Mouse (Mus musculus) urinary bladder, postnatal 25 days (tissue): ENCODE data around the gene Aldh3b2.

Experiments
- DNase-seq: peaks from one replicate; pipeline ENCODE4 v3.0.0; 2022; ENCODE audit warnings: low spot score

Aldh3b2 gene

GRCm38 (mm10) chr19:3972229-3972628 is at the start of gene Aldh3b2:
Gene Aldh3b2 (plus strand): TSS chr19:3972328.
- DNase-seq = peak; percentile 65

DNA sequence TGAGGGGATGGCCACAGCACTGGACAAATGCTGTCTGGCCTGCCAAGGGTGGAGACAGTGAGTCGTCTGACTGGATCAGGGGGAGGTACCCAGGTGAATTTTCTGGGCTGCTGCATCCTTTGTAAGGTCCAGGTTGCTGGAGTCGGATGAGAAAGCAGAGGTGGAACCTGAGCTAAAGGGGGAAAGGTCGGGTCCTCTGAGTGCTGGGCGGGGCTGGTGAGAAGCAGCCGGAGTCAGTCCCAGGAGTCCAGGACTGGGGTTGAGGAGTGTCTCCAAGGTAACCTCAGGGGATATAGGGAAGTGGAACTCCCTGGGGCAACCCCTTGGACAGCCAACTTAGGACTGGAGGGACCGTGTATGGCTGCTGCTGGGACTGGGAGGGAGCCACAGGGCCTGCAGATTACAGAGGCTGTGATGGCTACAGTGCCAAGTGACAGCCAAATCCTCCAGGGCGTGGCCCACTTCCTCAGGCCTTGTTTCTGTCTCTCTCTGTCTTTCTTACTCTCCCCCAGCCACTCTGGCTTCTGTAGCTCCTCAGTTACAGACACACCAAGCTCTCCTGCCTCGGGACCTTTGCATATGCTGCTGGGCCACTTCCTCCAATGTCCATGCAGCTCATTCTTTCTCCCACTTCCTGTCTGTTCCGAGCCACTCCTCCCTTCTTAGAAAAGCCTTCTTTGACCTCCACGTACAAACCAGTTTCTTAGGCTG is 49.3 kb upstream of the Aldh3b2 start:
- no peak for DNase-seq

DNA sequence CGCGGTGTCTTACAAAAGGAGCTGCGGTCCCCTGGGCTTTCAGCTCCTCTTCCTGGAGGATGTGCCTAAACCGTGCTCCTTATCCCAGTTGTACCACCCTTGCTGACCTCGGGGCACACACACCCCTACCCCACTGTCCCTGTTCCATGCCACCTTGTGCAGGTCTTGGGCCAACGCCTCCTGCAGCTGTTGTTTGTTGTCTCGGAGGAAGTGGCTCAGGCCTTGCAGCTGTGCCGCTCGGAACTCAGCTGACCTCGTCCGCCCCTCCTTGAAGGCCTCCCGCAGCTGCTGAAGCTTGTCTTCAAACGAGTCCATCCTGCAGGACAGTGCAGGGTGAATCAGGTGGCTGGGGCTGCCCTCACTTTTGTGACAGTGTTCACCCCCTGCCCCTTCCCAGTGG is 48.5 kb upstream of the Aldh3b2 start:
- DNase-seq = no peak

DNA sequence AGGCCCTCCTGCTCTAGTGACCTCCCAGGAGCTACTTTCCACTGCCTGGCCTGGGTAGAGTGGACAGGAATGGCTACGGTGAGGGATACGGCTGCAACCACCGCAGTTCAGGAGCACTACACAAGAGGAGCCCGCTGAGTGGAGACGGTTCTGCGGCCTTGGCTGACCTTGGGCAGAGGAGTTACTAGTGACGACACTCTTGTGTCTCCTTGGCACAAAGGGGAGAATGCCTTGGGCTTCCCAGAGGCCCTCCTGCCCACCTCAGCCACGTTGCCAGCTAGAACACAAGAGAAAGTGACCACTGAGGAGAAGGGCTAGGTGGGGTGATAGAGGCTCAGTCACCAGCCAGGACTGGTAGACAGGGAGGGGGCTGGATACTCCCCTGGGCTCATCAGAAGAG is 47.9 kb upstream of the Aldh3b2 start:
- no peak for DNase-seq

- DNase-seq = no peak
Measured at GRCm38 (mm10) chr19:3924868-3925267, 47.3 kb upstream of the Aldh3b2 start.

- no peak for DNase-seq
Measured at GRCm38 (mm10) chr19:3925859-3926258, 46.3 kb upstream of the Aldh3b2 start.

DNA sequence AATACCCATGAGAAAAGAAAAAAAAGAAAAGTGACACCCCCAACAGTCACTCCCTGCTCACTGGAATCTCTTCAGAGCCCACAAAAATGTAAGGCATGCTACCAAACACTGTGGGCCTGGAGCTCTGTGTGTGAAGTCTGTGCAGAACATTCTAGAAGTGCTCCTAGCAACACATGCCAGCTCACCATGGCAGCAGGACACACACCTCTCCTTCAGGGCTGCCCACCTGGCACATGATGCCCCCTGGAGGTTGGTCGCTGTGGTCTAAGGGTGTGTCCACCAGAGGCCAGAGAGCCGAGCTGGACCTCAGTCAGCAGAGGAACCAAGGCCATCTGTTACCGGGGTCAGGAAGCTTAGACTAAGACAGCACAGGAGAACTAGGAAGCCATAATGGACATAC is 45.8 kb upstream of the Aldh3b2 start:
- no peak for DNase-seq

GRCm38 (mm10) chr19:3926685-3927084 is 45.4 kb upstream of the Aldh3b2 start:
- no peak for DNase-seq

DNA sequence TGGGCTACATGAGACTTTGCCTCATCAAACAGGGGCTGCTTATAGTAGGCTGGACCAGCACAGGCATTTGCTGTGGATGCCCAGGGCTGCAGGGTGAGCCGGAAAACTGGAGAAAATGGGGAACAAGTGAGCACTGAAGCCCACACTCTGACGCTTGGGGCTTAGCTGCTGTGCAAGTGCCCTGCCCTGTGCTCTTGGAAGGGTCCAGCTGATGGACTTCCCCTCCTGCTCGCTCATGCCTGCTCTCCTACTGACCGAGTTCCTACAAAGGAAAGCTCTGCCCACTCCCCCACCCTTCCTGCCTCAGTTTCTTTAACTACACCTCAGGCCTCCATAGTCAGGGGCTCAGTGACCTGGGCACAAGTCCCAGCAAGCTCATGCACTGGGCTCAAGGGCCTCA is 44.1 kb upstream of the Aldh3b2 start:
- no peak for DNase-seq

DNA sequence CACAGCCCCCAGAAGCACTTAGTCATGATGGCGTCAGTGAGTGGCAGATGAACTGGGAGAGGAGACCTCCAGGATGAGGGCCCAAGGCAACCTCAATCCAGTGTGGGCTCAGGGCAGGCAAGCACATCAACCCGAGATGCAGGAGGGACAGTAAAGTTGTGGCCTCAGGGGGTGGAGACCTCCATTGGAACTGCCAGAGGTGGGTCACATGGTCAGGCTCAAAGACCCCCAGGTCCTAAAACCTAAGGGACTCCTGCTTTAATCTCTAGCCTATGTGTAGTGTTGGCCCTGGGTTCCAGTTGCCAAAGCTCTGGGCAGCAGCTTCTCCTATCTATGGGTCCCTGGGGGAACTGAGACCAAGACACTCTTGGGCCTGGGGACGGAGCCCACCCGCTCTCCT is 43.3 kb upstream of the Aldh3b2 start:
- DNase-seq = no peak

DNA sequence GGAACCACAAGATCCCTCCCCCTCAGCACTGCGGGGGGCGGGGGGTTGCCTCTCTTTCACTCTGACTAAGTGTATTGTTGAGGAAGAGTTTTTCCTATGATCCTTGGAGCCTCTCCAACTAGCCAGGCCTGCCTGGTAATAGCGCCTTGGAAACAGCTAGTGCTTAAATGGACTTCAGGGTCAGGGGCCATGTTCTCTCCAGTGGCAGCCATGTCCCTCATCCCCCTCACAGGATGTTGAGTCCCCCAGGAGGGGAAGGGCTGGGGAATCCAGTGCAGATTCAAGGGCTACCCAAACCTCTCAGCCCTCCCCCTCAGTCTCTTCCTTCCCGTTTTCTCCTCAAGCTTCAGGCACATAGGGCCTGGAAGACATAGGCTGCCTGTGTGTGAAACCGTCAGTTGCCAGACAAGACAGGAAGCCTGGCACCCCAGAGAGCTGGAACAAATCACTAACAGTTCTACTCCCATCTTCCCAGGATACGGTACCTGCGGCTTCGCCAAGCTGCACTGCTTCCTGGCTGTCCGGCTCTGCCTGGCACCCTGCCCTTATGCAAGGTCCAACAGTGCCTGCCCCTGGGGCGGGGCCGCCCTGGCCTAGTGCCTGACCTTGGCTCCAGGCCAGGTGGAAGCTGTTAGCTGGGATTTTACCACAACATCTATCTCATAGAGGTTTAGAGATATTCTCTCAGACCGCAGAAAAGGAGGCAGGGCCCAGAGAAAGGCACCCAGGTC is 42.8 kb upstream of the Aldh3b2 start, which contains the start of gene Aldh3b1:
Gene Aldh3b1 (minus strand): TSS at position 598 of the 731 bp plus-strand sequence.
- DNase-seq = peak; percentile 72

- DNase-seq = no peak
Measured at GRCm38 (mm10) chr19:3930262-3931057, 41.7 kb upstream of the Aldh3b2 start.

GRCm38 (mm10) chr19:3931716-3932115 is 40.4 kb upstream of the Aldh3b2 start:
- no peak for DNase-seq

DNA sequence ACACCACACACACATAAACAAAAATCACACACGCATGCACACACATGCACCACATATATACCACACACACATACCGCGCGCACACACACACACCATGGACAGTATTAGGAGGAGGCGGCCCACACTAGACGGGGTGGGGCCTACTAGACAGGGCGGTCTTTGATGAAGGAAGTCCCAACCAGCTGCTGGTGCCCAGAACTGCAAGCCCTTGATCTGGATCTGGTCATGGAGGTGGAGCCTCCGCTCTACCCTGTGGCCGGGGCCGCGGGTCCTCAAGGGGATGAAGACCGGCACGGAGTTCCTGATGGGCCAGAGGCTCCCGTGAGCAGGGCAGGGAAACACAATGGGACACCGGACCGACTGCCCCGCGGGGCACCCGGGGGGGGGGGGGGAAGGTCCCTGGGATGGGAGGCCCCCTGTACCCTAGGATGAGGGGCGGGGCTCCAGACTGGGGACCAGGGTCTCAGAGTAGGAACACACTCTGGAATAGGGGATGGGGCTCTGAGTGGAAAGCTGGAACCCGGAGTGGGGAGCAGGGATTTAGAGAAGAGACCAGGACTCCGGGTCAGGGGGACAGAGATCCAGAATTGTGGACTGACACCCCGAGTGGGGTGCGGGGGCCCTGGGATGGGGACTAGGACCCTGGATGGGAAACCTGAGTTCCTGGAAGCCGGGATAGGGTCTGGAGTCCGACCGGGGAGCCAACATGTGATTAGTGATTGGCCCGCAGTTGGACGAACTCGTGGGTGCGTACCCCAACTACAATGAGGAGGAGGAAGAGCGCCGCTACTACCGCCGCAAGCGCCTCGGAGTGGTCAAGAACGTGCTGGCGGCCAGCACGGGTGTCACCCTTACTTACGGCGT is 36.9 kb upstream of the Aldh3b2 start, which contains the start of gene Unc93b1:
Gene Unc93b1 (plus strand): TSS at position 155 of the 864 bp plus-strand sequence.
- DNase-seq = peak; percentile 57

- peak; percentile 54 for DNase-seq
Measured at GRCm38 (mm10) chr19:3935896-3936850, 36.0 kb upstream of the Aldh3b2 start.

DNA sequence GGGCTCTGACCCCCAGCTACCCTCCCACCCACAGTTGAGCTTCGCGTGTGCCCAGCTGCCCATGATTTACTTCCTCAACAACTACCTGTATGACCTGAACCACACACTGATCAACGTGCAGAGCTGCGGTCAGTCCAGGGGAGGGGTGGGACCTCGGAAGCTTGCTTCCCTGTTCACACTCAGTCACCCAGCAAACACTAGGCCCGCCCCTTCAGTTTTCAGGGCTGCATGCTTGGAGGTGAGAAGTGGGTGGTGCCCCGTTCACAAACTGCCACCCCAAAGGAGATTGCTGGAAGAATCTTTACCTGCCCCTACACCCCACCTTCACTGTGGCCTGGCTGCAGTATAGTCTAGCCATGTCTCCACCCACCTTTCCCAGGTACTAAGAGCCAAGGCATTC is 29.8 kb upstream of the Aldh3b2 start:
- no peak for DNase-seq

DNA sequence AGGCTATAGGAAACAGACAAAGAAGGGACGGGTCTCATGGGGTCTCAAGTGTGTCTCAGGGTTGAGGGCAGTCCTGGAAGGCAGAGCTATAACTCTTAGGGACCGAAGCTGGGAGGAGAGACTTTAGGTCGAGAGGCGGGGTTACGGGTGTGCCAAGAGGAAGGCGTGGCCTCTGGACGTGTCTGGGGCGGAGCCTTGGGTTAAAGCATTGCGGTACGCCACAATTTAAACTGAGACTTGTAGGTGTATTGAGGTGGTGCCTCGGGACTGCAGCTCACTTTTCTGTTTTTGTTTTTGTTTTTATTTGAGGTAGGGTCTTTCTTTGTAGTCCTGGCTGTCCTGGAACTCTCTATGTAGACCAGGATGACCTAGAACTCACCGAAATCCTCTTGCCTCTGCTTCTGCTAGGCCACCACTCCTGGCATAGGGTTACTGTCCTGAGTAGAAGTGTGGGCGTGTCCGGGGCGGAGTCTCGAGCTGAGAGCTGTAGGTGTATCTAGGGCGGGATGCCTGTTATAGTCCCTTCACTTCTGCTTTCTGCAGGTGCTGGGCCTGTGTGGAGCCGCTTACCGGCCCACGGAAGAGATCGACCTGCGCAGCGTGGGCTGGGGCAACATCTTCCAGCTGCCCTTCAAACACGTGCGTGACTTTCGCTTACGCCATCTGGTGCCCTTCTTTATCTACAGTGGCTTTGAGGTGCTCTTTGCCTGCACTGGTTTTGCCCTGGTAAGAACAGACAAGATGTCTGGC is 29.0 kb upstream of the Aldh3b2 start:
- no peak for DNase-seq

DNA sequence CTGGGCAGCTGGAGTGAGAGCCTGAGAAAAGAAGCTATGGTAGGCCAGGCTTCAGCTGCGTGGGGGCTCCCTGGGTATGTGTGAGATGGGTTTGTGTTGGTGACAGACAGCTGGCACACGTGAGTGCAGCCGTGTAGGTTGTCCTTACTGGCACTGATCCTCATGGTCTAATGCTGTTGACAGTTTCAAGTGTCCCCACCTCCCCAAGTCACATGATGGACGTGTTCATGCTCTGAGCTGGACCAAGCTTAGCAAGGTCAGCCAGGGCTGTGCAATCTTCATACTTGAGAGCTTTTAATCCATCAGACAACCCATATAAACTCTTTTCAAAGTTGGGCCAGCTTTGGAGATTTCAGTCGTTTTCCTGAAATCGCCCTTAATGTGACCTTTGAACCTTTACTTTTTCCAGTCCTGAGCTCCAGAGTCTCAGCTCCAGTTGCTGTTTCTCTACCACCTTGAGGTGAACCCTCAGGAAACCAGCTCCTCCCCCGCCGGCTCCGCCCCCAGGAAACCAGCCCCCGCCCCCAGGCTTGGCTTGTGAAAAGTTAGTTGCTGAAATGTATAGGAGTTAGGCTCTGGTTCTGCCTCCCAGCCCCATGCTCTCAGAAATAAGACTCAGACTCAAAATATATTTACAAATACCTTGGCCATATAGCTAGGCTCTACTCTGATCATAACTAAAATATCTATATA is 26.1 kb upstream of the Aldh3b2 start:
- no peak for DNase-seq

DNA sequence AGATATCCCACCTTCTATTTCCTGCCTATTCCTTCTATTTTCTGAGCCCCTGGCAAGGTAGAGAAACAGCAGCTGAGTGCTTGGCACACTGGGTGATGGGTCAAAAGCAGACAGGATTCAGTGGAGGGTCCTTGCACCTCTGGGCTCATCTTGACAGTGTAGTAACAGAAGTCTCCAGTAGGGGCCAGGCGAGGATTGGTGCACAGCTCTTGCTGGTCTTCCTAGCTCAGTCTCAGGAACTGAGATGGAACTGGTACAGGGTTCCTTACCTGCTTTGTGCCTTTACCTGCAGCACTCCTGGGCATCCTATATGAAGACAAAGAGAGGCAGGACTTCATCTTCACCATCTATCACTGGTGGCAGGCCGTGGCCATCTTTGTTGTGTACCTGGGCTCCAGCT is 25.4 kb upstream of the Aldh3b2 start:
- DNase-seq = peak; percentile 68
